Mouse (Mus musculus): Measurements from ENCODE around the gene Etfbkmt.

DNA sequence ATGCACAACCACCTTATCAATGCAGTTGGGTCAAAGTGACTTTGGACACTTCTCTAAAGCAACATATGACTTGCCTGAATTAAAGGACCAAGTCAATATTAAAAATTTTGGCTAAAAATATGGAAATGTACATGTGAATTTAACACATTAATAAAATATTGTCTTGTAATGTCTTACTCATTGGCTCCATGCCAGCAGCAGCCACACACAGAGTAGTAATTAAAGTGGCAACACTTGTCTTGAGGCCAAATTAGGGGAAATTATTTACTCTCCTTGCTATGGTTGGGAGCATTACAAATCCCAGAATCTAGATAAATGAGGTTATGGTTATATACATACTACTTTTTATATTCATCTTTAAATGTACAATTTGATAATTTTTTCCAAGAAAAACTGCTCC, 22.7 kb upstream of the Etfbkmt start:
- TF ChIP-seq CTCF (IDR thresholded peaks at IDR 0.05; ENCODE audit: low read depth) (no peak), EP300 (IDR thresholded peaks at IDR 0.05; ENCODE audit: low read depth) (no peak)
